ENCODE assay signal across 13 mouse cellular contexts in the genomic region with DNA sequence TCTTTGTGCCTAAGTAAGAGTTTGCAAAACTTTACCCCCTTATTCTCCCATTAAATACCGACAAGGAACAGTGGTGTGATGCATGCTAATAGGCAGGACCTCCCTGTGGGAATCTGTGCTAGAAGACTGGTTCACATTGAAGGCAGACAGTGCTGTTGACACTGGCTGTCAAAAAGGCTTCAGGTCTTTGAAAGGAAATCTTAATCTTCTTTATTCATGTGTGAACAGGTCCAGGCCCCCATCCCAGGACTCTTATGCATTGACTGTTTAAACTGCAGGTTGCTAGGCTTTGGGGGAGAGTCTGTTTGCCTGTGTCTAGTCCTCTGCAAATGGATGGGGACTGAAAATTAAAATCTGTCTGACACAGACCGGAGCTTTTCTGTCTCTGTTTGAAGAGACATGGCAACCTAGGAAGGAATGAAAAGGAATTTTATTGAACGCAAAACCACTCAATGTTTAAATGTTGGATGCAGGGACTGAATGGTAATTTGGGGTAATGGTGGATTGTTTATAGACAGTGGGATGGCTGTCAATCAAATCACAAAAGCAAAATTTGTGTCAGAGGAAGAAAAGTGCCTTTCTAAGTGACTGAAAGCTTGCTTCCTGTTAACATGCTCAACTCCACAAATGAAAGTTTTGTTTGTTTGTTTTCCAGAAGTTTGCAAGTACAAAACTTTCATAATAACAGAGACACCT.
DNase-seq lines count a peak whose midpoint lies in the region; ATAC-seq and TF ChIP-seq lines count a peak whose summit lies in the region.
"Had no signal": no experiment of that assay in that cellular context is flagged by ENCODE, and none has a peak within 500 bp of the region (broad histone marks: within the 10 kb centered on the region; RNA-seq: fewer than 3 reads in every experiment).

No protein-coding gene starts in this region.

- peak; percentile 94 for ATAC-seq in forebrain, embryonic 13.5 days
- ATAC-seq in hindbrain, postnatal 0 days: peak; percentile 94
- ATAC-seq in neural tube, embryonic 14.5 days (ENCODE audit: low read depth): peak; percentile 66; the same call in 1 of the 2 replicates
- ATAC-seq: intestine, embryonic 16.5 days had no signal

- no peaks in the 10 kb centered on the region for H3K36me3 ChIP-seq in forebrain, embryonic 13.5 days (ENCODE audit: poor library complexity, severe bottlenecking)
- no peaks in the 10 kb centered on the region for H3K36me3 ChIP-seq in hindbrain, postnatal 0 days (ENCODE audit: insufficient read depth, low read length)
- no peaks in the 10 kb centered on the region for H3K36me3 ChIP-seq in neural tube, embryonic 14.5 days (ENCODE audit: control insufficient read depth, insufficient read depth, low read length)
- H3K36me3 ChIP-seq: liver, embryonic 13.5 days had no signal

- H3K27ac ChIP-seq in forebrain, embryonic 13.5 days: no peak overlapping the region
- no peak overlapping the region for H3K27ac ChIP-seq in hindbrain, postnatal 0 days
- no peak overlapping the region for H3K27ac ChIP-seq in neural tube, embryonic 14.5 days (ENCODE audit: low read depth, low read length)
- H3K27ac ChIP-seq: liver, embryonic 13.5 days had no signal

- 2% methylated on average over 3 of the region's 3 CpGs for WGBS in forebrain, embryonic 13.5 days
- WGBS in hindbrain, postnatal 0 days: 12% methylated on average over 3 of the region's 3 CpGs
- 23% methylated on average over 3 of the region's 3 CpGs for WGBS in neural tube, embryonic 14.5 days

- H3K9me3 ChIP-seq in forebrain, embryonic 13.5 days (replicated peaks): no peaks in the 10 kb centered on the region
- no peaks in the 10 kb centered on the region for H3K9me3 ChIP-seq in hindbrain, postnatal 0 days (ENCODE audit: low read length)
- H3K9me3 ChIP-seq in neural tube, embryonic 14.5 days (ENCODE audit: control insufficient read depth, low read length): no peaks in the 10 kb centered on the region
- H3K9me3 ChIP-seq: liver, embryonic 13.5 days had no signal

- DNase-seq in embryo, embryonic 9.5 days (ENCODE audit: extremely low spot score): peak; percentile 47
- DNase-seq in hindbrain, postnatal 0 days (ENCODE audit: low spot score): peak; percentile 60
- DNase-seq in heart, adult 9 months (ENCODE audit: low spot score in 2 of 2): no peak
- no peak for DNase-seq in frontal cortex, postnatal 36 days (ENCODE audit: low spot score in 2 of 2)
- DNase-seq in right cerebral cortex, postnatal 4 days: no peak
- DNase-seq: adrenal gland, postnatal 25 days; cerebellum, adult 11 months; gastrocnemius, postnatal 25 days; liver, embryonic 13.5 days; lung, postnatal 4 days had no signal

- no peak overlapping the region for H3K4me2 ChIP-seq in forebrain, embryonic 13.5 days
- H3K4me2 ChIP-seq in hindbrain, postnatal 0 days (ENCODE audit: low read depth, low read length): no peak overlapping the region
- no peak overlapping the region for H3K4me2 ChIP-seq in neural tube, embryonic 14.5 days (ENCODE audit: low read depth, low read length)
- H3K4me2 ChIP-seq: liver, embryonic 13.5 days had no signal

- no peak overlapping the region for H3K9ac ChIP-seq in forebrain, embryonic 13.5 days
- no peak overlapping the region for H3K9ac ChIP-seq in hindbrain, postnatal 0 days (replicated peaks; ENCODE audit: low read length)
- H3K9ac ChIP-seq in neural tube, embryonic 14.5 days (replicated peaks; ENCODE audit: low read depth, low read length): no peak overlapping the region
- H3K9ac ChIP-seq: liver, embryonic 13.5 days had no signal

- peaks cover 11% of the 10 kb centered on the region; the same call in 1 of the 2 replicates for H3K27me3 ChIP-seq in forebrain, embryonic 13.5 days
- H3K27me3 ChIP-seq in hindbrain, postnatal 0 days (ENCODE audit: insufficient read depth, low read length): no peaks in the 10 kb centered on the region
- H3K27me3 ChIP-seq in neural tube, embryonic 14.5 days (ENCODE audit: control insufficient read depth, insufficient read depth, low read length): no peaks in the 10 kb centered on the region
- H3K27me3 ChIP-seq: liver, embryonic 13.5 days had no signal

- no peak for TF ChIP-seq CTCF in hindbrain, postnatal 0 days (IDR thresholded peaks at IDR 0.05; ENCODE audit: low read depth)

- peaks cover 11% of the 10 kb centered on the region for H3K4me1 ChIP-seq in forebrain, embryonic 13.5 days
- H3K4me1 ChIP-seq in hindbrain, postnatal 0 days (ENCODE audit: insufficient read depth, low read length): 0 out of 2 replicates have a peak, but pooled peaks cover 4% of the 10 kb centered on the region
- no peaks in the 10 kb centered on the region for H3K4me1 ChIP-seq in neural tube, embryonic 14.5 days (ENCODE audit: control insufficient read depth, insufficient read depth, low read length)
- H3K4me1 ChIP-seq: liver, embryonic 13.5 days had no signal

- no peak overlapping the region for H3K4me3 ChIP-seq in forebrain, embryonic 13.5 days
- H3K4me3 ChIP-seq in hindbrain, postnatal 0 days (ENCODE audit: low read length): no peak overlapping the region
- no peak overlapping the region for H3K4me3 ChIP-seq in neural tube, embryonic 14.5 days (ENCODE audit: low read depth, low read length)
- H3K4me3 ChIP-seq: liver, embryonic 13.5 days had no signal

Comparison
In these comparisons a context has a peak if more than half of its experiments do, and no peak if none do; other contexts are left out.
1. DNase-seq: peak in embryo, embryonic 9.5 days (single experiment) and hindbrain, postnatal 0 days (single experiment); none in heart, adult 9 months (0 of 2), frontal cortex, postnatal 36 days (0 of 2) and right cerebral cortex, postnatal 4 days (single experiment).
2. Peak in every context shown above with its lines, with median percentiles within 50 percentile points of each other: ATAC-seq.